Mouse (Mus musculus) retina, postnatal 7 days (tissue): ENCODE results near the gene Rilpl1.
A peak's percentile ranks its signal among the peaks of the same experiment; 100 is the strongest.
"Not testable (repeated sequence)": the region's sequence is repeated elsewhere in the genome, so short reads cannot be mapped to it uniquely, and the experiment has no call there.

ENCODE experiments used
- DNase-seq: peaks from one replicate; pipeline ENCODE4 v3.0.0-alpha.2; 2012; ENCODE audit warnings: low read depth, low spot score

Rilpl1 gene

DNA sequence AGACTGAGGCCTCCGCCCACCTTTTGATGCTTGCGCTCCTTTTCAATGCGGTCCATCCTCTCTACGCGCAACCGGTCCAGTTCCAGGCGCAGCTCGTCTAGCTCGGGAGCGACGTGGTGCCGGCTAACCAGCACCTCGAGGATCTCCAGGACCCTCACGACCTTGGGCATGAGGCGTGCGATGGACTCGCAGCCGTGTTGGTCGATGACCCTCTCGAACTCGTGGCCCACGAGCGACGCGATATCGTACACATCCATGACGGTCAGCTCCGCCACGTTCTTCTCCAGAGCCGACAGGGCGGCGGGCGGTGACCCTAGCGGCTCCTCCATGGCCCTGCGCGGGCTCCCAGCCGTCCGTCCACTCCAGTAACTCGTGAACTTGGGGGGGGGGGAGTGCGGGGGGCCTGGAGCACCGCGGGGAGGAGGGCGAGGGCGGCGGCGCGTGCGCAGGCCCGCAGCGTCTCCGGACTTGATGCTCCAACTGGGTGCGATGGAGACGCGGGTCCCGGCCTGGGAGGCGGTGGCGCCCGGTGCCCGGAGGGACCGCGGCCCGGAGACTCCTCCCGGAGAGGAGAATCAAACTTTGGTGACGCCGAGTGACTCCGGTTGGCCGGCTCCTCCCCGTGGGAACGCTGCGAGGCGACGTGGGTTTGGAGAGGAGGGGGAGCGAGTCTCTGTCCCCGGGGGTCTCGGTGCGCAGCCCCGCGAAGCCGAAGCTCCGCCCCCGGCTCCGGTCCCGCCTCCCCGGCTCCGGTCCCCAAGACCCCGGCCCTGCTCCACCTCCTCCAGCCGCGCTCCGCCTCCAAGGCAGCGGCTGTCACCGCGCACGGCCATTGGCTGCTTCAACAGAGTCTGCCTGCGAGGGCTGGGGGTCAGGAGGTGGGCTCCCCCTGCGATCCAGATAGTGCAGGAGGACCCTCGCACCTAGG lies at the start of gene Rilpl1:
Gene Rilpl1, minus strand, starts transcription at position 737 of the 928 bp plus-strand sequence.
- peak; percentile 51 for DNase-seq

DNA sequence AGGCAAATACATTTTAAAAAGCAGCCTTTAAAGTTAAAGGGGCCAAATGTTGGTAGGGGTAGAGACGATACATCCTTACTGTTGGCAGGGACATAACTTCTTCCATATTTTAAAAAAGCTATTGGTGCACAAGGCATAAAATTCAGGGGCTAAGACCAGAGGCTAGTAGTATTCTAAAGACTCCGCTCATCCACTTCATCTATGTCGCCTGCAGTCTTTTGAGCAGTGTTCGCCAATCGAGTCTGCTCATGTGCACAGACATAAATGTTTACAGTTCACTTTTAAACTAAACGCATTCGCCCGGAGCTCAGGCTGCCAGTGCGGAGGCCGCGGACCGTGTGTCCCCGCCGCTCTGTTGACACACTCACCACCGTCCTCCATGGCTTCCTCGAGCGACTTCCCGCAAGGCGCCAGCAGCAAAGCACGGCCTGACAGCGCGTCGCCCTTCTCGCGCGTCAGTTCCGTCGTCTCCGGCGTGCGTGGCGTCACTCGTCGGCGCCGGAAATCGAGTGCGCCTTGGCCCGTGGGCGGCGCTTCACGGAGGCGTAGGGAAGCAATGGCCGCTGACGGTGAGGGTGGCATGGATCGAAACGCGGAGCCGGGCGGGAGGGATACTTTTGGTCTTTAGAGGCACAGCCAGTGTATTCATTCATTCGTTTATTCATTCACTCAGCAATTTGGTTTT lies 47.6 kb upstream of the Rilpl1 start, which contains the start of the genes Eif2b1 and Gtf2h3:
Gene Eif2b1, minus strand, starts transcription at position 499 of the 685 bp plus-strand sequence.
Gene Gtf2h3, plus strand, starts transcription at position 508 of the 685 bp plus-strand sequence.
- peak; percentile 94 for DNase-seq

DNA sequence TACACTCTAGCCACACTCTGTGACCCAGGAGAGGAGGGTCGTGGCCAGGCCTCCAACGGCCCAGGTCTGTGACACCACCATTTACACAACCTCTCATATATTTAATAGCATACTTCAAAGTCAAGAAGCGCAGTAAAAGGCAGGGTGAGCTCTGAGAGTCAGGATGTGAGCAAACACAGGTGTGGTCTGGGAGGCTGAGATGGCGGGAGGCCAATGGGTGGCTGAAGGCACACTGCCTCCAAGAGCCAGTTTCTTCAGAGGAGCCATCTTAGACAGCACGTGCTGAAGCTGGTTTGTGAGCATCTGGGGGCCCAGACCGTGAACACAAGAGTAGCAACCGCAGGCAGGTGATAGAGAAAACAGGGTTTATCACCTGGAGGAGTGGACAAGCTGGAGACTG lies 44.3 kb upstream of the Rilpl1 start:
- no peak for DNase-seq

DNA sequence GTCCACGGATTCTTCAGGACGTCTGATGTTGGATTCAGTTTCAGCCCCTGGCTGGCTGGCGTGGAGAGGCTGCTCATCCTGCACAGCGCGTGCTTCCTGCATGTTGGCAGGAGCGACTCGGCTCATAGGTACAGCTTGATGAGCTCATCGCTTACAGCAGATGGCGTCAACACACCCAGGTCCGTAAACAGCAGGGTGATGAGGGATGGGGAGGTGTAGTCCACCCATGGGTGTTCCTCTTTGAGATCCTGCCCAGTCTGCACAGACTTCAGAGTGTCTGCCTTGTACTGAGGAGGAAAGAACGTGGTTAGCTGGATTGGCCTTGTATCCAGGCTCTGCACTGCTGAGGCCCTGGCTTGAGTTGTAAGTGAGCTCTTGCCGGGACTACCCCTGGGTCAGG lies 39.9 kb upstream of the Rilpl1 start:
- no peak for DNase-seq

DNA sequence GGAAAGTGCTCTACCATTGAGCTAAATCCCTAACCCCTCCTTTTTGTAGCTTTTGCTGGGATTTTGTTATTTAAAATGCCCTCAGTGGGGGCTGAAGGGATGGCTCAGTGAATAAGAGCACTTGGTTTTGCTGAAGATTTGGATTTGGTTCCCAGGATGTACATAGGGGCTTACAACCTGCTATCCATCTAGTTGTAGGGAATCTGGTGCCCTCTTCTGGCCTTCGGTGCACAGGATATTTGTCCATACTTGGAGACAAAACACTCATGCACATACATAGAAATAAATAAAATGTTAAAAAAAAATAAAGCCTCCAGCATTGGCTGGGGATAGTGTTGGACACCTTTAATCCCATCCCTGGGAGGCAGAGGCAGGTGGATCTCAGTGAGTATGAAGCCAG lies 24.0 kb upstream of the Rilpl1 start:
- DNase-seq = no peak

DNA sequence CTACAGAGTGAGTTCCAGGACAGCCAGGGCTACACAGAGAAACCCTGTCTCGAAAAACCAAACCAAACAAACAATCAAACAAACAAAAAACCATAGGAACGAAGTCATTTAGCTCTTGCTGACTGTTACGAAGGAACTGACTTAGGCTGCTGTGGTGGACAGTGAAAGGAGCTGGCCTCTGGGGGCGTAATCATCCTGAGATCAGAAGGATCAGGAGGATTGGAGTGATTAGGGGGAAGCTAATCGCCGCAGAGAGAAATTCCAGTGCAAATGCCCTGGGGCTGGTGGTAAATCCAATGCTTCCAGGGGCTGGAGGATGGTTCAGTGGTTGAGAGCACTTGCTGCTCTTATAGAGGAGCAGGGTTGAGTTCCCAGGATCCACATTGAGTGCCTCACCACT lies 22.4 kb upstream of the Rilpl1 start:
- DNase-seq = no peak

DNA sequence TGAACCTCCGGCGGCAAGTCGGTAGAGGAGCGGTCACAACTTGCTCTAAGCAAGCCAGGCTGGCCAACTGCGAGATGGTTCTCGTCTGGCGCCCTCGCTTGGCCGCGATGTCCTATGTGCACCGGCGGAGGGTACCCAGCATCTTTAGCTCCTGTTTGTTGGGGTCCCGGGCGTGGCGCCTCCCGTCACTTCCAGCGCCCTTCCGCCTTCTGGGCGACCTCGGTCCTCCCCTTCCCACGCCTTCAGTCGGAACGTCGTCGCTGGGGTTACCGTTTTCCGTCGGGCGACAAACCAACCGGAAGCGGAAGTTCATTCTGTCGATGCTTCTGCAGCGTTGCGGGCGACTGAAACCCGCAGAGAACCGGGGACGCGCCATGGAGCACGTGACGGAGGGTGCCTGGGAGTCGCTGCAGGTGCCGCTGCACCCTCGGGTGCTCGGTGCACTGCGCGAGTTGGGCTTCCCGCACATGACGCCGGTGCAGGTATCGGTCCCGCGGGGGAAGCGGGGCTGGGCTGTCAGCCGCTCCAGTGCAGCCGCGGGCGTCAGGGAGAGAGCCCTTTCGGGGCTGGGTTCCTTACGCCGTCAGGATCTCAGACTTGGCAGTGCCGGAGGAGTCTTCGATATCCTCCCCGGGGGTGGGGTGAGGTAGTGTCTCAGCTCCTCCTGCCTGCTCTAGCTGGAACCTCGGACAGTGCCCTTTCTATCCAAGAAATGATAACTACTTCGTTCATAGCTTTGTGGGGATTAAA lies 21.5 kb upstream of the Rilpl1 start, which contains the start of gene Ddx55:
Gene Ddx55, plus strand, starts transcription at position 307 of the 750 bp plus-strand sequence.
- peak; percentile 85 for DNase-seq

DNA sequence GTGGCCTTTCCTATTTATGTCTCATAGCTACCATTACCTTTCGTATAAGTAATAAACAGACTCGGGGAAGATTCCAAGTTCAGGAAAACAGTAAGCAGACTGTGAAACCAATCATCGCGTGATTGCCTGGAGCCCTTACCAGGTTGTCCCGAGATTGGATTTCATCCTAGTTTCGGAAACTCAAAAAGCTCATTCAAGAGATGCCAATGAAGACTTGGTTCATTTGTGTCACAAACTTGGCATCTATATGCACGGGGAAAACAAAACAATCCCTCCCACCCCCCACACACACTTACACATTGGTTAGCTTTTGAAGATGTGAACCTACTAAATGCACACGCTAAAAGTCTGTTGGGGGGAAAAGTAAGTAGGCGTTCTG lies 20.9 kb upstream of the Rilpl1 start:
- no peak for DNase-seq

DNA sequence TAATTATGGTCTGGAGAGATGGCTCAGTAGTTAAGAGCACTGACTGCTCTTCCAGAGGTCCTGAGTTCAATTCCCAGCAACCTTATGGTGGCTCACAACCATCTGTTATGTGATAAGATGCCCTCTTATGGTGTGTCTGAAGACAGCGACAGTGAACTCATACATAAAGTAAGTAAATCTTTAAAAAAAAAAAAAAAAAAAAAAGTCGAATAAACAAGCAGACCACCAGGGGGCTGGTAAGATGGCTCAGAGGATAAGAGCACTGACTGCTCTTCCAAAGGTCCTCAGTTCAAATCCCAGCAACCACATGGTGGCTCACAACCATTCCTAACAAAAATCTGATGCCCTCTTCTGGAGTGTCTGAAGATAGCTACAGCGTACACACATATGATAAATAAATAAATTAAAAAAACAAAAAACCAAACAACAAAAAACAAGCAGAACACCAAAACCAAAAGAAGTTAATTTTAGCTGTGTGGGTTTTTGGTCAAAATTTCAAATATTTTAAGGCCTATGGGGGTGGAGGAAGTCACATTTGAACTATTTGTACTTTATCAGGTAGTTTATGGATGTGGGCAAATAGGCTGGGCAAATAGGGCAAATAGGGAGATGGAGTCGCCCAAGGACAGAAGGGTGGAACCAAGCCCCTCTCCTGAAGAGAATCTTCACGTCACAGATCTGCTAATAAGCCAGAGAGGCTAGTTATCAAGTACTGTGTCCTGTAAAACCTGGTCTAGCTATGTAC lies 20.3 kb upstream of the Rilpl1 start:
- not testable (repeated sequence) for DNase-seq

DNA sequence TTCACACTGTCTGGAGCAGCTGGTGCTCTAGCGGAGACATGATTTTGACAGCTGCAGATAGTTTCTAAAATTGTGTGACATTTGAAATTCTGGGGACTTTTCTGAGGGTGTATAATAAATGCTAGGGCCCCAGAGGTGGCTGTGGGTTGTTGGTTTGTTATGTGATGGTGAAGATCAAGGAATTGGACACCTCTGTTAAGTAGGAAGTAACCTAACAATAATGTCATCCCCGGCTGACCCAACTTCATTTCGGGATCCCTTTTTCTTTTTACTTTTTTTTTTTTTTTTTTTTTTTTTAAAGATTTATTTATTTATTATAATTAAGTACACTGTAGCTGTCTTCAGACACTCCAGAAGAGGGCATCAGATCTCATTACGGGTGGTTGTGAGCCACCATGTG lies 19.5 kb upstream of the Rilpl1 start:
- DNase-seq = not testable (repeated sequence)

DNA sequence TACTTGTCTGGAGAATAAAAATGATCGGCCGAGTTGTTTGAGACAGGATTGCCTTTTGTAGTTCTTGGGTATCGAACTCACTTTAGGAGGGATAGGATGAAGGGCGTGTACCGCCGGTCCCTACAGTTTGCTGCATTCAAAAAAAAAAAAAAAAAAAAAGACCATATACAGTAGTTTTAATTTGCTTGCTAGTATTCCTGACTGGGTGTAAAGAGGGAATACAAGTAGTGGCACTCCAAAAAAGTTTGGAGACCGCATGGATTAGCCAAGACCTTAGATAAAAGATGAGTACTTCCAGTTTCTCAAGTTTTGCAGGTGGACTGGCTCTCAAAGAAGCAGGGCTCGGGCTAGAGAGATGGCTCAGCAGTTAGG lies 10.4 kb upstream of the Rilpl1 start:
- no peak for DNase-seq

DNA sequence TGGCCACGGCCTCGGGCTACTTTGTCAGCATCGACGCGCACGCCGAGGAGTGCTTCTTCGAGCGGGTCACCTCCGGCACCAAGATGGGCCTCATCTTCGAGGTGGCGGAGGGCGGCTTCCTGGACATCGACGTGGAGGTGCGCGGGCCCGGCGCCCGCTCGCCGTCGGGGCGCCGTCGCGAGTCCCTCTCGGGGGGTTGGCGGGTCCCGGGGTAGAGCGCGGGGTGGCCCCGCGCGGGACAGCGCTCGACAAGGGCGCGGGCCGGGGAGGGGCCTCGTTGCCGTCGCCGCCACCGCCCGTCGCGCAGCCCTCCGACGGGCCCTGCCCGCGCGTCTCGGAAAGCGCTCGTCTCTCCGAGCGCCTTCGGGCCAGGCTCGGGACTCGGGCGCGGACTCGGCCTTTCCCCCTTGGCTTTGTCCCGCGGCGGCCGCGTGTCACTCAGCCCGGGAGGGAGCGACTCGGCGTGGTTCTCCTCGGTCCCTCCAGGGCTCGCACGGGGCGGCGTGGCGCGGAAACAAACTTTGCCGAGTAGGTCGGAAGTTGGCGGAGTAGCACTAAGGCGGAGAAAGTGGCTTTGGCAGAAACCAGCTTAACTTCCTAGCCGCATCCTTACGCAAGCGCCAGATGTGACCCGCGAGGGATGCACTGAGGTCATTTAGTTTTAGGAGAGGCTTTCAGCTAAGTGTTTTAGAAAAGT lies 9.9 kb upstream of the Rilpl1 start:
- DNase-seq = peak; percentile 47

DNA sequence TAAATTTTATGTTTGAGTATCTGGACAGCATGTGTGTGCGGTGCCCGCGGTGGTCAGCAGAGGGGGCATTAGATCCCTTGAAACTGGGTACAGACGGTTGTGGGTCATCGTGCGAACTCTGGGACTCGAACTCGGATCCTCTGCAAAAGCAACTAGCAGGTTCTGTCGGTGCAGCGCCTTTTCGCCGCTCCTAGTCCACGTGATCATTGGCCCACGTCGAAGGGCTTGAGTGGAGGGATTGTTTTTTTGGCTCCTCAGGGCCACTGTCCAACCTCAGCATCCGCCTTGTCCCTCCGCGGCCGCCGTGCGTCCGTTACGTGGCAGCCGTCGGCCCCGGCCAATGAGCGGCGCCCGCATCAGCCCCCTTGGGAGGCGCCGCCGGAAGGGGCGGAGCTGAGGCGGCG lies 9.2 kb upstream of the Rilpl1 start, which contains the start of gene Tmed2:
Gene Tmed2, plus strand, starts transcription at position 313 of the 404 bp plus-strand sequence.
- DNase-seq = peak; percentile 95

DNA sequence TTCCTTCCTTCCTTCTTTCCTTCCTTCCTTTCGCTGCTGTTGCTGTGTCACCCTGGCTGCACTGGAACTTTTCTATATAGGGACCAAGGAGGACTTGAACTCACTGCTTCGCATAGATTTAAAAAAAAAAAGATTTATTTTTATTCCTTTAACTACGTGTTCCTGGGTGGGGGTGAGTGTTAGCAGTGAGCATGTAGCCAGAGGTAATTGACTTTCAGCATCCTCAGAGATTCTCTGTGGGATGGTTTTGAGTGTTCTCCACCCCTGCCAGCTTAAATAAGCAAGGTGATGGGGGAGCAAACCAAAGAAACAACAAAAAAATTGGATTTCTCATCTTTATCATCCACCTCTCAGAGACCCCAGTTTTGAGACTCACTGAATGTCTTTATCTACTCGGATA lies 8.7 kb upstream of the Rilpl1 start:
- DNase-seq = no peak

DNA sequence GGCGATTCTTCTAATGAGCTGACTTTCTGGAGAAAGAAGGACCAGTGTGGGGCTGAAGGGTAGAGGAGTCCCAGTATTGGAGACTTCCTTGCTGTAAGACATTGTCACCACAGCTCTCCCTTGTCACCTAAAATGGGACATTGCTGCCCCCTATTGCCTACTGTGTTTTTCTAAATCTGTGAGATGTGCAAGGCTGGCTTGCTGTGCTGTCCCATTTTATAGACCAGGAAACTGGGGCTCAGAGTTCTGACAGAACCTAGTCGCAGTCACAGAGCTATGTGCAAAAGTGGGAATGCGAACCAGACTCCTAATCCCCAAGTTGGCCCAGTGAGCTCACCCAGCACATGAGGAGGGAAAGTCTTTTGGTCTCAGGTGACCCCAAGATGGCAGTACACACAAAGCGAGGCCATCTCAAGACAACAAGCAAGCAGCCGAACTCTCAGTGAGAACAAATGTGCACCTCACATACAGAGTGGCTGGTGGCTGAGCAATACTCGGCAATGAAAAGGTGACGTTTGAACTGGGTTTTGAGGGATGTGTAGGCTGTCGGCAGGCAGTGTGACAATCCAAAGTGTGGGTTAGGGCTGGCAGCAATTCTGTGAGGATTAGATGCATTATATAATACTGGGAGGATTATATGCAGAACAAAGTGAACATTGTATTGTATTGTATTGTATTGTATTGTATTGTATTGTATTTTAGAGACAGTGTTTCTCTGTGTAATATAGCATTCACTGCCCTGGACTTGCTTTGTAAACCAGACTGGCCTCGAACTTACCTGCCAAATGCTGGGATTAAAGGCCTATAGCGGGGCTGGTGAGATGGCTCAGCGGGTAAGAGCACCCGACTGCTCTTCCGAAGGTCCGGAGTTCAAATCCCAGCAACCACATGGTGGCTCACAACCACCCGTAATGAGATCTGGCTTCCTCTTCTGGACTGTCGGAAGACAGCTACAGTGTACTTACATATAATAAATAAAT lies 7.9 kb upstream of the Rilpl1 start:
- DNase-seq = no peak

DNA sequence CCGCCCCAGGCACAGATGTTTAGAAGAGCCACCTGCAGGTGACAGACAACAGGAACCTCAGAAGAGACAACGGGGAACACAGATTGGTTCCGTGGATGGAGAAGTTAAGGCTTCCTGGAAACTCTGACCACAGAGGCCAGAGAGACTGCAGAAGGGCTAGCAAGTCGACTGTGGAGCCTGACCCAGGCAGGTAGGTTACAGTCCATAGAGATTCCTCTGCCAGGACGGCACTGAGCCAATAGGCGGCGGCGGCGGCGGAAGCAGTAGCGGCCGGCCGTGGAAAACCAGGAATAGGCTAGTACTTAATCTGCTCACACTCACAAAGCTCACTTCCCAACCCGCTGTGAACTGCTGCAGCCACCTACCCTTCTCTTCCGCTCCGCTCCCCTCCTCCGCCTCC lies 5.6 kb upstream of the Rilpl1 start:
- DNase-seq = no peak

DNA sequence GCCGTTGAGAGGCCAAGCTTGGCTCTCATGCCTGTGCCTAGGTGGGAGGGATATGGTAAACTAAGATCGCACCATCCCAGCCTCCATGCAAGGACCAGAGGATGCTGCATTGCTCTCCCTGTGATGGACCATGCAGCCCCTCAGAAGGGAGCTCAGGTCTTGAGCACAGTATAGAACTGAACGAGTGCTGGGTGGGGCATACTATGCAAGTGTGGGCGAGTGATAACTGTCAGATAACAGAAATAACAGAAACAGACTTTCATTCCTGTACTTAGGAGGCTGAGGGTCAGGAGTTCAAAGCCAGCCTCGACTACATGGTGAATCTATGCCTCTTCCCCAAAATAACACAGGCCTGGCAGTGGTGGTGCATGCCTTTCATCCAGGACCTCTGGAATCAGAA lies 3.8 kb upstream of the Rilpl1 start:
- DNase-seq = no peak

DNA sequence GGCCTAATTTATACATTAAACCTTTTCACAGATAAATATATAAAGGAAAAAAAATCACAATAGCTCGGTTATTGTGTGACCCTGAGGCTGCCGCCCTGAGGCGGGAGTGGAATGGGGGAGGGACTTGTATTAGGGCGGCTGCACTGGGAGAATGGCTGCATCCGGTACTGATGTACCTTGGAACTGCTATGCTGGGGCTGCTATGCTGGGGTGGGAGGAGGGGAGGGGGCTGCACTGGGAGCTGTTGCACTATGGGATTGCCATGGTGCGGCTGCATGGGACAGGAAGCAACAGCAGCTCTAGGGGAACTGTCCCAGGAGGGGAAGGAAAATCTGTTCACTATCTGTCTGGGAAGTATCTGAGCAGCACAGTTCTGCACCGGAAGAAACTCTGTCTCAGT lies 1.3 kb upstream of the Rilpl1 start:
- DNase-seq = no peak

DNA sequence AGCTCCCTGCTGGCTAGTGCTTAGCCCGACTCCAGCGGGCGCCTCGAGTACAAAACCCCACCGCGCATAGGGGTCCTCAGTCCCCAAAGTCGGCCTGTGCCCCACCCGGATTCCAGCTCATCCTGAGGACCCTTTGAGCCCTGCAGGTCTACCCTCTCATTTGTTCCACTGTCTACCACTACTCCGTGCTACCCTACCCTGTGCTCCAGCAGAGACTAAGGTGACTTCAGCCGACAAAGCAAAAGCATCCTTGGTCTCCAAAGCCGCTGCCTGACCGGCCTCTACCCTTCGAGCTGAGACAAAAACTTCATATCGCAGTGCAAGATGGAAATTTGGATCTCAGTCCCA lies 366 bp upstream of the Rilpl1 start:
- DNase-seq = no peak
